10 mouse cellular contexts compared by ENCODE assay signal in the genomic region with DNA sequence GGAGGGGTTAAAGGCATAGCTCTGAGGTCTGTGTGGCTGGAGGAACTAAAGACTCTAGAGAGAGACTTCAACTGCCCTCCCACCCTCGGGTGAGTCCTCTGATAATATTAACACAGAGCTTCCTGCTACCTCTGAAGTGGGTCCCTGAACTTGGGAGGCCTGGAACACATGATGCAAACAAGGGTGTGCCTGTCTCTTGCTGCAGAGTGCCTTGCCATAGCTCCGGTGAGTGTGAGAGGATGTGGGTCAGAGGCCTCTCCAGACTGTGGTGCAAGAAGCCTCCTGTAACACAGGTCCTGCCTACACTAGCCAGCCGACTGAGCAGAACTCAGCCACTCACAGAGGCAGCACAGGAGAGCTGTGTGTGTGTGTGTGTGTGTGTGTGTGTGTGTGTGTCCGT. TPM values are rescaled to one million over a fixed set of nuclear protein-coding genes. Genes with fewer than 3 reads are reported as not detected.
A peak's percentile ranks its signal among the peaks of the same experiment; 100 is the strongest.
DNase-seq lines count a peak whose midpoint lies in the region; ATAC-seq and TF ChIP-seq lines count a peak whose summit lies in the region.
"Had no signal": no experiment of that assay in that cellular context is flagged by ENCODE, and none has a peak within 500 bp of the region (broad histone marks: within the 10 kb centered on the region; RNA-seq: fewer than 3 reads in every experiment).

No protein-coding gene starts in this region.

- no peak overlapping the region for H3K27ac ChIP-seq in forebrain, postnatal 0 days (ENCODE audit: low read depth, low read length)
- H3K27ac ChIP-seq: hindbrain, embryonic 14.5 days had no signal

- DNase-seq in urinary bladder, adult 18-20 months (ENCODE audit: low spot score in 2 of 2) = peak; percentile 19 to 62
- DNase-seq in urinary bladder, adult 2 months (ENCODE audit: low spot score) = no peak
- peak; percentile 20 for DNase-seq in induced T-regulatory cell, adult 2 months (ENCODE audit: low read depth)
- DNase-seq in lung, postnatal 10 days = peak; percentile 75
- DNase-seq in urinary bladder, postnatal 36 days (ENCODE audit: low spot score in 2 of 2) = peak; percentile 48 to 68
- no peak for DNase-seq in forebrain, postnatal 0 days
- no peak for DNase-seq in layer of hippocampus, postnatal 10 days (ENCODE audit: low spot score in 2 of 2)
- DNase-seq: cerebellum, postnatal 14 days; heart, adult 18-20 months had no signal

- H3K9ac ChIP-seq in forebrain, postnatal 0 days = no peak overlapping the region
- H3K9ac ChIP-seq: hindbrain, embryonic 14.5 days had no signal

- no peaks in the 10 kb centered on the region for H3K36me3 ChIP-seq in forebrain, postnatal 0 days (ENCODE audit: insufficient read depth)

- TF ChIP-seq CTCF in forebrain, postnatal 0 days (IDR thresholded peaks at IDR 0.05; ENCODE audit: low read depth) = no peak

- H3K4me2 ChIP-seq in forebrain, postnatal 0 days (ENCODE audit: low read depth) = no peak overlapping the region
- H3K4me2 ChIP-seq: hindbrain, embryonic 14.5 days had no signal

- ATAC-seq in forebrain, postnatal 0 days = no peak

- no peaks in the 10 kb centered on the region for H3K27me3 ChIP-seq in forebrain, postnatal 0 days (ENCODE audit: insufficient read depth, low read length)

- no peaks in the 10 kb centered on the region for H3K4me1 ChIP-seq in forebrain, postnatal 0 days (ENCODE audit: insufficient read depth)

- 53% methylated on average over 4 of the region's 4 CpGs for WGBS in forebrain, postnatal 0 days

- H3K9me3 ChIP-seq in forebrain, postnatal 0 days (ENCODE audit: low read length) = no peaks in the 10 kb centered on the region

- no peak overlapping the region for H3K4me3 ChIP-seq in forebrain, postnatal 0 days (ENCODE audit: low read depth, low read length)

RNA-seq across cellular contexts. Expression of a gene that starts 45.2 kb away (rescaled TPM):
- polyA plus RNA-seq in urinary bladder, adult 2 months (2012; rRNA removed) = not detected in 2 replicates
- 0.92 and 3.8 TPM in 2 replicates for total RNA-seq in forebrain, postnatal 0 days (2014; rRNA removed)
- 0.23 and 0.64 TPM in 2 replicates for polyA plus RNA-seq in forebrain, postnatal 0 days (2015; fragmentation: Nextera tagmentation; extraction: Ambion mirVana)
- total RNA-seq in layer of hippocampus, postnatal 10 days (2021) = under 1 TPM; 0.14 to 0.16 TPM
- total RNA-seq: heart, adult 18-20 months had no signal

RNA-seq across cellular contexts. Expression of a gene that starts 45.7 kb away (rescaled TPM):
- polyA plus RNA-seq in urinary bladder, adult 2 months (2012; rRNA removed) = 19.4 and 25.6 TPM in 2 replicates
- 22.2 and 33.2 TPM in 2 replicates for total RNA-seq in forebrain, postnatal 0 days (2014; rRNA removed)
- polyA plus RNA-seq in forebrain, postnatal 0 days (2015; fragmentation: Nextera tagmentation; extraction: Ambion mirVana) = 11.6 and 16.0 TPM in 2 replicates
- 10 to 100 TPM; 34.2 to 37.9 TPM for total RNA-seq in layer of hippocampus, postnatal 10 days (2021)

Comparison
In these comparisons a context has a peak if more than half of its experiments do, and no peak if none do; other contexts are left out.
1. DNase-seq: peak in urinary bladder, adult 18-20 months (2 of 2), induced T-regulatory cell, adult 2 months (single experiment), lung, postnatal 10 days (single experiment) and urinary bladder, postnatal 36 days (2 of 2); none in urinary bladder, adult 2 months (single experiment), forebrain, postnatal 0 days (single experiment) and layer of hippocampus, postnatal 10 days (0 of 2).